Mouse (Mus musculus) forebrain, embryonic 15.5 days (tissue): ENCODE measurements at regions not wholly inside any gene's neighbourhood (a gene's known extent, or its start where the extent isn't known, plus 50 kb on each side); places are given as distances from the start of the nearest gene placed in this dataset.
A peak's percentile ranks its signal among the peaks of the same experiment; 100 is the strongest.

Experiments
- ATAC-seq: fragments of 200-750 bp; cut with Nextera tagmentation; replicated peaks from 2 replicates; pipeline ENCODE4 v1.8.0; 2017; ENCODE audit warnings: mild to moderate bottlenecking, moderate TSS enrichment, moderate library complexity
- H3K27ac ChIP-seq: fragments of 300-500 bp; sonication (generic); replicated peaks from 2 replicates; pipeline ENCODE4 v1.5.1; 2015; ENCODE audit warnings: mild to moderate bottlenecking, inconsistent platforms
- H3K27me3 ChIP-seq: fragments of 300-500 bp; sonication (generic); 2 replicates; pipeline ENCODE4 v1.6.1; 2015; ENCODE audit warnings: inconsistent platforms
- H3K36me3 ChIP-seq: fragments of 300-500 bp; sonication (generic); 2 replicates; pipeline ENCODE4 v1.6.1; 2015; ENCODE audit warnings: mild to moderate bottlenecking, inconsistent platforms
- H3K4me1 ChIP-seq: fragments of 300-500 bp; sonication (generic); 2 replicates; pipeline ENCODE4 v1.6.1; 2015; ENCODE audit warnings: inconsistent platforms
- H3K4me2 ChIP-seq: fragments of 300-500 bp; sonication (generic); replicated peaks from 2 replicates; pipeline ENCODE4 v1.6.1; 2015; ENCODE audit warnings: mild to moderate bottlenecking, inconsistent platforms
- H3K4me3 ChIP-seq: fragments of 300-500 bp; sonication (generic); 2 replicates; pipeline ENCODE4 v1.5.1; 2015; ENCODE audit warnings: mild to moderate bottlenecking, inconsistent platforms
- H3K9ac ChIP-seq: fragments of 300-500 bp; sonication (generic); replicated peaks from 2 replicates; pipeline ENCODE4 v1.6.1; 2015; ENCODE audit warnings: mild to moderate bottlenecking, inconsistent platforms
- H3K9me3 ChIP-seq: fragments of 300-500 bp; sonication (generic); 2 replicates; pipeline ENCODE4 v1.6.1; 2016; ENCODE audit warnings: inconsistent platforms
- WGBS: fragments of 180-500 bp; shearing (Covaris S2); methylation state at CpG from one replicate; pipeline ENCODE4 v1.1.7; 2015; ENCODE audit warnings: mixed read lengths; 5-methylcytosine and 5-hydroxymethylcytosine counted together

DNA sequence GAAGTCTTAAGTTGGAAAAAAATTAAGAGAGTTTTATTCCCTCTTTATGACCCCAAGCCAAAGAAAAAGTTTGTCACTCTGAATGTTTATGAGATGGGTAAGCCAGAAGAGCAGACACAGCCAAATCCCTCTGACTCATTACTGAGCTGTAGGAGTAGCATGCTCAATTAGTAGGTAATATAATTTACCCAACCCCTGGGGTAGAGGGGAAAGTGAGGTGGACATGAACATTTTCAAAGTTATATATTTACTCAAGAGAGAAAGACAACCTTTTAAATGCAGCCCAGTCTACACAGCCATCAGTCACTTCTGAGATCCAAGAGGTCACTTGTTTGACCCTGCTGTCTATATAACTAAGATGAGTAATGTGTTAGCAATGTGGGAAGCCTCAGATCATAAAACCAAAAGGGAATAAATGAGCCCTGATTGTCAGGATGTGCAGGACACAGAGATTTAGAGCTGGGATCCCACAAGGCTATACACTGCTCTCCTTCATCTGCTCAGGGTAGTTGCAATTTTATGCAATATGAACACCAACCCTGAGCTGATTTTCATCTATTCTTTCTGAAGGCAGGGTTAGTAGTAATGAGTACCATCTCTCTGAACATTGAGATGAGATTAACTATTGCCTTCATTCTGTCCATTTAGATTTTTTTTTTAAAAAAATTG, 114.7 kb upstream of the Ndp start:
- ATAC-seq, result no peak
- no peak overlapping the region for H3K4me2 ChIP-seq

DNA sequence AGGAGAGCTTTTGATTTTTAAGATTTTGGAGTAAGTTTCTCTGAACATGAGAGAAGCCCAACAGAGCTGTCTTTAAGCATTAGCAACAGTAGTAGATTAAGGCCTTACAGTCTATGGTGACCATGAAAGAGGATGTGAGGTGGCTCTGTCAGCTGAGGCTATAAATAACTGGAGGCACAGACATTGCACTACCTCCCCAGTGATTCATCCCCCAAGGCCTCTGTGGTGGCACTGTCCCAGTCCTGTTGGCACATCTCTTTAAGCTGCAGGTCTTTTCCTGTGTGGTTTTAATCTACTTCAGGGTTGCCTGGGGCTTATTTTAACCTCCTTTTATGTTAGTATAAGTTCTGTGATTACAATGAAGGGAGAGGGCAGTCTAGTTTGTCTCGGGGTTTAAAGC, 106.2 kb upstream of the Ndp start:
- no peak overlapping the region for H3K9ac ChIP-seq
- no peaks in the 10 kb centered on the region for H3K4me1 ChIP-seq
- H3K9me3 ChIP-seq, result no peaks in the 10 kb centered on the region
- no peaks in the 10 kb centered on the region for H3K27me3 ChIP-seq
- H3K4me3 ChIP-seq, result no peak overlapping the region
- H3K36me3 ChIP-seq, result no peaks in the 10 kb centered on the region
- 59% methylated on average over 1 of the region's 1 CpGs for WGBS
- no peak overlapping the region for H3K27ac ChIP-seq
- no peak overlapping the region for H3K4me2 ChIP-seq
- ATAC-seq, result no peak

More for the DNA sequence above, 114.7 kb upstream of the Ndp start:
- no peak overlapping the region for H3K27ac ChIP-seq
- H3K4me1 ChIP-seq, result no peaks in the 10 kb centered on the region
- no peak overlapping the region for H3K9ac ChIP-seq
- H3K9me3 ChIP-seq, result no peaks in the 10 kb centered on the region
- no peaks in the 10 kb centered on the region for H3K27me3 ChIP-seq
- no peak overlapping the region for H3K4me3 ChIP-seq
- H3K36me3 ChIP-seq, result no peaks in the 10 kb centered on the region

DNA sequence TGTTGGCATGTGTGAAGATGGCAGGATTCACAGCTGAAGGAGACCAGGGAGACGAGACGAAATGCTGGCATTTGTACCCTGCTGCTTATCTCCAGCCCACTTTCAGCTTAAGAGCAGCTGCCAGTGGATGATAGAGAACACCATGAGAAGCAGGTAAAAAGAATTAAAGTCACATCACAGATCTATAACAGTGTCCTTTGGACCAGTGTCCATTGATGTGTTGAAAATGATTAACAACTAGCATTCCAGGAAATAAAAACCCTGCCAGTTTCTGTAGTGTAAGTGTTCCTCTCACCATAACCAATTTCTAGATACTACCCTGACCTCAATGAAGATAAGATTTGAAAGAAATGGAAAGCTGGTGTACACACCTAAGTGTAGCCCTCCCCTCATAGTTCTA, 97.6 kb upstream of the Ndp start:
- Histone ChIP-seq H3K36me3 (no peaks in the 10 kb centered on the region), H3K27ac (no peak overlapping the region), H3K4me3 (no peak overlapping the region), H3K9ac (no peak overlapping the region), H3K9me3 (no peaks in the 10 kb centered on the region), H3K27me3 (no peaks in the 10 kb centered on the region), H3K4me1 (no peaks in the 10 kb centered on the region), H3K4me2 (no peak overlapping the region)
- WGBS, result 82% methylated on average over 2 of the region's 2 CpGs
- ATAC-seq, result no peak

DNA sequence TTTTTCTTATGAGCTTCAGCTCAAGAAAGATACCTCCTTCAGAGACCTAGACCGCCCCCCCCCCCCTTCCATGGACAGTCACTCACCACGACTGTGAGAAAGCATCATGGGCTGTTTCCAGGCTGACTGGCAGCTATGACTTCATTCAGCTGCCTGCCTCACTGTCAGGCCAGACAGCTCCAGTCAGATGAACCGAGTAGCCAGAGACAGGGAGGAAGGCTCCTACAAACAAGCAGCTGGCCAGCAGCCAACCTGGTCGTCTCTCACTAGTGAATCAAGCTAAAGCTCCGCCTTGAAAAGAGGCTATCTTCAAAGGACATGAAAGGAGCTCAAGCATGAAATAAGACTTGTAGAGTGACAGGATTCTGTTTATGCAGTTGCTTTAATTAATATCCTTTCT, 87.0 kb upstream of the Ndp start:
- no peak overlapping the region for H3K9ac ChIP-seq
- no peak overlapping the region for H3K27ac ChIP-seq
- no peaks in the 10 kb centered on the region for H3K9me3 ChIP-seq
- H3K36me3 ChIP-seq, result no peaks in the 10 kb centered on the region
- no peaks in the 10 kb centered on the region for H3K27me3 ChIP-seq
- WGBS, result 29% methylated on average over 5 of the region's 5 CpGs
- no peak overlapping the region for H3K4me3 ChIP-seq
- no peaks in the 10 kb centered on the region for H3K4me1 ChIP-seq
- no peak overlapping the region for H3K4me2 ChIP-seq
- ATAC-seq, result peak; percentile 86
